Mouse (Mus musculus) stomach, embryonic 16.5 days (tissue): ENCODE data around the gene Cdh1. TPM values are rescaled to one million over a fixed set of nuclear protein-coding genes. Genes with fewer than 3 reads are reported as not detected.

Experiments
- ATAC-seq: fragments of 200-750 bp; cut with Nextera tagmentation; 2 replicates; pipeline ENCODE4 v1.8.0; 2017; ENCODE audit warnings: moderate number of reproducible peaks, moderate TSS enrichment; ENCODE audit not compliant: insufficient read depth, low FRiP score
- H3K27ac ChIP-seq: fragments of 300-500 bp; sonication (generic); 2 replicates; pipeline ENCODE4 v1.5.1; 2014; ENCODE audit warnings: low read length
- H3K27me3 ChIP-seq: fragments of 300-500 bp; sonication (generic); 2 replicates; pipeline ENCODE4 v1.6.1; 2014; ENCODE audit warnings: low read length, control low read depth, mixed read lengths; ENCODE audit not compliant: control insufficient read depth, insufficient read depth
- H3K36me3 ChIP-seq: fragments of 300-500 bp; sonication (generic); 2 replicates; pipeline ENCODE4 v1.6.1; 2014; ENCODE audit warnings: low read length; ENCODE audit not compliant: control insufficient read depth, insufficient read depth
- H3K4me1 ChIP-seq: fragments of 300-500 bp; sonication (generic); 2 replicates; pipeline ENCODE4 v1.6.1; 2014; ENCODE audit warnings: low read length, control low read depth, mixed read lengths; ENCODE audit not compliant: control insufficient read depth, insufficient read depth
- H3K4me2 ChIP-seq: fragments of 300-500 bp; sonication (generic); 2 replicates; pipeline ENCODE4 v1.6.1; 2014; ENCODE audit warnings: low read depth, low read length, mixed read lengths
- H3K4me3 ChIP-seq: fragments of 300-500 bp; sonication (generic); replicated peaks from 2 replicates; pipeline ENCODE4 v1.5.1; 2014; ENCODE audit warnings: mild to moderate bottlenecking, low read length
- H3K9ac ChIP-seq: fragments of 300-500 bp; sonication (generic); 2 replicates; pipeline ENCODE4 v1.6.1; 2014; ENCODE audit warnings: low read length
- H3K9me3 ChIP-seq: fragments of 300-500 bp; sonication (generic); replicated peaks from 2 replicates; pipeline ENCODE4 v1.6.1; 2016; ENCODE audit warnings: low read length, control low read depth; ENCODE audit not compliant: control insufficient read depth
- WGBS: fragments of 180-500 bp; shearing (Covaris S2); extraction: QIAGEN DNeasy Blood & Tissue Kit; methylation state at CpG from one replicate; pipeline ENCODE4 v1.1.7; 2014; 5-methylcytosine and 5-hydroxymethylcytosine counted together
- polyA plus RNA-seq: library from polyadenylated mRNA; unstranded; fragments of >200 nt; fragmentation: Nextera tagmentation; extraction: Ambion mirVana; gene quantifications from 2 replicates; pipeline ENCODE4 v1.2.1, GENCODE M21; 2015

Cdh1 gene
- polyA plus RNA-seq, 1 experiment from 2014 or later: 215 TPM

DNA sequence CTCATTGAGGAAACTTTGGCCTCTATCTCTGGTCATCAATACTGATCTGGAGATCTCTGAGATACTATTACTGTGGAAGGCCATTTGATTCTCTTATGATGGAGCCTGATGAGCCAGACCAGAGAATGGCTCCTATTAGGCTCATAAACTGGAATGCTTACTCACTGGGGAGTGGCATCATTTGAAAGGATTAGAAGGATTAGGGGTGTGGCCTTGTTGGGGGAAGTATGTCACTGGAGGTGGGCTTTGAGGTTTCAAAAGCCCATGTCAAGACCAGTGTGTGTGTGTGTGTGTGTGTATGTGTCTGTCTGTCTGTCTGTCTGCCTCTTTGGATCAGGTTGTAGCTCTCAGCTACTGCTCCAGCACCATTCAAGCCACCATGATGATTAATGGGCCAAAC is 20.8 kb downstream of the Cdh1 start:
- peak overlapping the region; percentile 85 for H3K27ac ChIP-seq

DNA sequence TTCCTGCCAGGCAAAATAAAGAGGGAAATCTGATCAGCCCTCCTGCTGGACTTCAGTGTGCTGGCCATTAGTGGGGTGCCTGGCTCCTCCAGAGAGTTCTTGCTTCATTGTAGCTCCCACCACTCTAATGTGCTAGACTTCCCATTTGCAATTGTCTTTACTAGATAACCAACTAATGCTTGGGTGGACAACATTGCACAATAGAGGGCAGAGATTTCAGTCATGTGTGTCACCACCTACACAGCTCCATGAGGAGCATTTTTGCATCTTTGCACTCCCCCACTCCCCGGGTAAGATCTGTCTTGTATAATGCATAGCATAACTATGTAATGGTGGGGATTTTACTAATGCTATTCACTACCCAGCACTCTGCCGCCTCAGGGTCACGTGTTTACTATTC is 21.6 kb downstream of the Cdh1 start:
- Histone ChIP-seq H3K9ac (no peak overlapping the region), H3K4me2 (no peak overlapping the region), H3K4me3 (no peak overlapping the region), H3K27ac (no peak overlapping the region), H3K4me1 (peaks cover 15% of the 10 kb centered on the region), H3K27me3 (no peaks in the 10 kb centered on the region), H3K9me3 (no peaks in the 10 kb centered on the region), H3K36me3 (no peaks in the 10 kb centered on the region)
- no peak for ATAC-seq
- WGBS: 82% methylated on average over 3 of the region's 3 CpGs

More for the DNA sequence above, 20.8 kb downstream of the Cdh1 start:
- Histone ChIP-seq H3K9ac (no peak overlapping the region), H3K4me3 (no peak overlapping the region), H3K4me1 (peaks cover 22% of the 10 kb centered on the region), H3K36me3 (no peaks in the 10 kb centered on the region), H3K9me3 (no peaks in the 10 kb centered on the region), H3K27me3 (no peaks in the 10 kb centered on the region), H3K4me2 (no peak overlapping the region)
- no peak for ATAC-seq

DNA sequence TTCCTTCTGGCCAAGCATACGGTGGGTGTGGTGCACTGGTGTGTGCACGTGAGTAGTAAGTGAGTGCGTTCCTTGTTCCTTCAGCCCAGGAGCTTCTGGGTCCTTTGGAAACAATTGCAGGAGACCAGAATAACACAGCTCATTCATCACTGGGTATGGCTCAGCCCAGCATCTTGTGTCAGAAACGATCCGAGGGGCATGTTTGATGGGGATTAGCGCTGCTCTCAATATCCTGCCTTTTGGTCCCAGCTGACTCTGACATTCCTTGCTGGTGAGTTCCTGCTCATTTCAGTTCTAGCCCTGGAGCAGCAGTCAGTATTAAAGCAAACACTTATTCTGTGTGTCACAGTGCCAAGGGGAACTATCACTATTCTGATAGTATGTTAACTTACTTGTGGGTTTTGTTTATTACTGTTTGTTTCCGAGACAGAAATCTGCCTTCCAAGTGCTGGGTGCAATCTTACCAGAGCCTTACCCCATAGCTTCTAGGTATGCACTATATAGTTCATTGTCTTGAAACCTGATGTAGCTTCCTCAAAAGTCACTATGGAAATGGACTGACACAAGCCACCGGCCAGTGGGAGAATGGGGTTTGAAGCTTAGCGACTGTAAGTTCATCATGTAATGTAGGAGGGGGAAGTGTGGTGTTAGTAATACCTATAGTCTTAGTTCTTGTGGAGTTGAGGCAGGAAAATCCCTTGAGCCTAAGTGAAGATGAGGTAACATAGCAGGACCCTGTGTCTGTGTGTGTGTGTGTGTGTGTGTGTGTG is 23.1 kb downstream of the Cdh1 start:
- H3K27ac ChIP-seq: 0 out of 2 replicates have a peak overlapping the region, but pooled peaks have one; percentile 19
- H3K4me3 ChIP-seq: no peak overlapping the region
- H3K4me1 ChIP-seq: peaks cover 16% of the 10 kb centered on the region
- no peak overlapping the region for H3K4me2 ChIP-seq
- ATAC-seq: no peak
- H3K9me3 ChIP-seq: no peaks in the 10 kb centered on the region
- no peaks in the 10 kb centered on the region for H3K36me3 ChIP-seq
- WGBS: 50% methylated on average over 9 of the region's 9 CpGs
- no peaks in the 10 kb centered on the region for H3K27me3 ChIP-seq
- H3K9ac ChIP-seq: no peak overlapping the region

DNA sequence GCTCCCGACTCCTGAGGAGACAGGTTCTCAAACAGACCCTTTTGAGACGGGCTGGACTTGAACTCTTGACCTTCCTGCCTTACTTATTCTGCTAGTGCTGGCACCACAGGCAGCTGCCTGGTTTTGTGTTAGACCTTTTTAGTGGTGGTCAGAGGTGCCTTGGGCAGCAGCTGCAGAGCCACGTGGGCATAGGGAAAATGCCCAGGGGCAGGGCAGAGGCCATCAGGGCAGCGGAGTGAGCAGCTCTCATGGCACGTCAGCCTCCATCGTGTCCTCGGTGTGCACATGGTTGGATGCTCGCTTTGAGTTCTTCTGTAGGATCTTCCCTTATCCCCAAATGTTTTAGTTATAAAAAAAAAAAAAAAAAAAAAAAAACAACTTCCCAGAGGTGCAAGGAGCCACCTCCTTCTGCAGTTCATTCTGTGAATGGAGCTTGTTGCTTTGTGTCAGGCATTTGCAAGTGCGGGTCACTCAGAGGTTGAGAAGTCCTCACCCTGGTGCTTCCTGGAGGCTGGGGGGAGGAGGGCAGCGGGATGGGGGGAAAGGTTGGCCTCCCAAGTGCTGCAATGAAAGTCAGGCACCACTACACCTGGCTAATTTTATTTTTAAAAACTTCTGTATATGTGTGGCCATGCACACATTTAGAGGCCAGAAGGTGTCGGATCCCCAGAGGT is 25.3 kb downstream of the Cdh1 start:
- Histone ChIP-seq H3K9me3 (no peaks in the 10 kb centered on the region), H3K4me1 (peaks cover 18% of the 10 kb centered on the region), H3K27ac (no peak overlapping the region), H3K36me3 (no peaks in the 10 kb centered on the region), H3K4me2 (no peak overlapping the region), H3K9ac (no peak overlapping the region), H3K4me3 (no peak overlapping the region), H3K27me3 (no peaks in the 10 kb centered on the region)
- WGBS: 79% methylated on average over 11 of the region's 11 CpGs
- no peak for ATAC-seq

DNA sequence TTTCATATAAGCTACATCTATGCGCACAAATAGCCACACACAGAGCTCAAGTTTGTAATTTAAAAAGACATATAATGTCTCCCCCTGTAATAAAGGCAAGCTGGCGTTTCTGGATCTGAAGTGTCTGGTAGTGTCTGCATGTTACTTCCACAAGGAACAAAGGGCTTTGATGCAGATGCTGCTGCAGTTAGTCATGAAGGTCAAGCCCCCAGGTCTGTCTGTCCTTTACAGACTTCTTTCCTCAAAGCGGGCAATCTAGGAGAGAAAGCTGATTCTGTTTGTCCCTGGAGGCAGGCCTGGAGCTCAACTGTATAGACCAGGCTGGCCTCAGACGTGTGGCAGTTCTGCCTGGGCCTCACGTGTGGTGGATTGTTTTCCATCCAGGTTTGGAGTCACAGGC is 26.3 kb downstream of the Cdh1 start:
- Histone ChIP-seq H3K9ac (no peak overlapping the region), H3K4me3 (no peak overlapping the region), H3K4me1 (peaks cover 18% of the 10 kb centered on the region), H3K36me3 (no peaks in the 10 kb centered on the region), H3K27me3 (no peaks in the 10 kb centered on the region), H3K9me3 (no peaks in the 10 kb centered on the region), H3K27ac (0 out of 2 replicates have a peak overlapping the region, but pooled peaks have one; percentile 11), H3K4me2 (no peak overlapping the region)
- WGBS: 62% methylated on average over 5 of the region's 5 CpGs
- ATAC-seq: no peak

DNA sequence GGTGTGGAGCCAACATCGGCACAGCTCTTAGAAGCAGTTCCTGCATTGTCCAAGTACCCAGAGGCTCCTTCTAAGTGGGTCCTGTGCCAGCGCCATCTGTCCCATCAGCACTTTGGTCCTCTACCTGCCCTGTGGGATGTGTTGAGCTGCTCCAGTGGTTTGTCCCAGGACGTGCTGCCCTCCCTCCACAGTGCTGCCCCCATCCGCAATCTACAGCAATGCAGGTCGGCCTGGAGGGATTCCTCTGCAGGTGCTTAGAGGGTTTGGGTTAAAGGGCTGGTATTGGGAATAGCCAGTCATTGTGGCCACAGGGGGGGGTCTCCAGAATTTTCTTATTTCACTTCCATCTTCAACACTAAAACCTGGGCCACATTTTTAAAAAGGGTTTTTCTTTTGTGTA is 28.8 kb downstream of the Cdh1 start:
- H3K27ac ChIP-seq: peak overlapping the region; percentile 73
- no peaks in the 10 kb centered on the region for H3K27me3 ChIP-seq
- WGBS: 59% methylated on average over 5 of the region's 5 CpGs
- H3K9me3 ChIP-seq: no peaks in the 10 kb centered on the region
- no peaks in the 10 kb centered on the region for H3K36me3 ChIP-seq
- H3K4me3 ChIP-seq: no peak overlapping the region
- H3K9ac ChIP-seq: no peak overlapping the region
- ATAC-seq: no peak
- H3K4me2 ChIP-seq: no peak overlapping the region
- H3K4me1 ChIP-seq: peaks cover 26% of the 10 kb centered on the region

DNA sequence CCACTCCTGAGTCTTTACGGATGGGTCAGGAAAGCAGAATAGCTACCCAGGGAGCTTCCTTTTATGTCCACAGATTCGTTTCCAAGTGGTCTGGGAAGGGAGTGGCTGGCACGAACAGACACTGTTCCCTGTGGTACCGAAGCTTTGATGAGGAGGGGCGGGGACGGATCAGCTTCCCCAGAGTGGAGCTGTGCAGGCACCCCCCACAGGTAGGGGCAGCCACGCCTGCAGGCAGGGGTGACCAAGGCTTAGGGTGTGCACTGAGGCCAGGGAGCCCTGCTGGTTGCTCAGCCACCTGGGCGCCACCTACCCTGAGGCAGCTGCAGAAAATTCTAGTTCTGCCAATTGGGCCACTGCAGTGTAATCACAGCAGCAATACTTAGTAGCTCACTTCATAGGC is 29.5 kb downstream of the Cdh1 start:
- Histone ChIP-seq H3K4me3 (no peak overlapping the region), H3K27me3 (no peaks in the 10 kb centered on the region), H3K9me3 (no peaks in the 10 kb centered on the region), H3K27ac (peak overlapping the region; percentile 73), H3K9ac (no peak overlapping the region), H3K4me1 (peaks cover 31% of the 10 kb centered on the region), H3K36me3 (no peaks in the 10 kb centered on the region), H3K4me2 (no peak overlapping the region)
- 30% methylated on average over 8 of the region's 8 CpGs for WGBS
- ATAC-seq: peak; percentile 67

DNA sequence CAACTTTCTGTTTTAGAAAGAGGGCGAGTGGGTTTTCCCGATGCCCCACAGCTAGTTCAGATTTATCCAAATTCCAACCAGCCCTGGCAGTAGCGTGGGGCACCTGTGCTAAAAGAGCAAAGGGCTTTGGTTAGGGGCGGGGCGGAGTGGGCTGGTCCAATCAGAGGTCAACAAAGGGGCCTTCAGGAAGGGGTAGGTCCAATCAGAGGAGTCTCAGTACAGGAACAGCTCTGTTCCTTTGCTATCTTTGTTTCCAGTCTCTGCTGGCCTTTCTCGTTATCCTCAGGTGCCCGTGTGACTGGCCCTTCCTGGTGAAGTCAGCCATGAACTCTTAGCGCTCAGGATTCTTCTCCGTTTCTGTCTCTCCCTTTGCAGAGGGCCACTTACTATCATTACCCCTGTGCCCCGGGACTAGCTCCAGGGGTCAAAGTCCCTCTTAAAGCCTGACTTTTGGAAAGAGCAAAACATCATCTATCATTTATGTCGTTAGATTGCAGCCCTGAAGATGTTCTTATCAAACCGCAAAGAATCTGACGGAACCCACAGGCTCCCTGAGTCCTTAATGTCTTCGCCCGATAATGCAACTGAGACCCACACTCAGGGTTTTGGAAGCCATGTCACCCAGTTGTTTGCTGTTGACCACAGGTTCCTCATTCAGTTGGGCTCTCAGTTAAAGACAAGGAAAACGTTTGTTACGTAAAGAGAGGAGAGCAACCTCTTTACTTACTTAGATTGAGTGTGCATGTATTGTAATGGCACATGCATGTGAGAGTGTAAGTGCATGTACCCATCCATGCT is 30.4 kb downstream of the Cdh1 start:
- peak overlapping the region; percentile 54 for H3K27ac ChIP-seq
- peaks cover 31% of the 10 kb centered on the region for H3K4me1 ChIP-seq
- no peak overlapping the region for H3K4me2 ChIP-seq
- H3K9ac ChIP-seq: no peak overlapping the region
- no peaks in the 10 kb centered on the region for H3K36me3 ChIP-seq
- 53% methylated on average over 17 of the region's 17 CpGs for WGBS
- no peaks in the 10 kb centered on the region for H3K27me3 ChIP-seq
- H3K9me3 ChIP-seq: no peaks in the 10 kb centered on the region
- no peak overlapping the region for H3K4me3 ChIP-seq
- ATAC-seq: peak; percentile 68; the same call in 1 of the 2 replicates

DNA sequence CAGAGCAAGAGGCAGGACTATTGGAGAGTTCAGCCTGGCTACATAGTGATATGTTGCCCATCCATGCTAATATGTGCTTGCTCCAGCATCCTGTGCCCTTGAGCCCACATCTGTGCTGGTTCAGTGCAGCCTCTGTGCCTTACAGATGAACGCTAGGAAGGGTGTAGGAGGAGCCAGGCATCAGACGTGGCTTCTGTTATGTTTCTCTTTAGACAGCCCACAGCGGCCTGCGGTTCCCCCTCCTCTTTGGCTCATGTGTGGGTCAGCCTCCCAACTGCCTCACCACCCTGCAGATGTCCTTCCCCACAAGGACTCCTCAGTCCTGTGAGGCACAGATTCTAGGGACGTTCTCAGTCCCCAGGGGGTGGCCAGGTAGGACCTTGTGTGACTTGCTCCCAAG is 32.1 kb downstream of the Cdh1 start:
- H3K4me1 ChIP-seq: peaks cover 41% of the 10 kb centered on the region
- H3K27me3 ChIP-seq: no peaks in the 10 kb centered on the region
- 5% methylated on average over 5 of the region's 5 CpGs for WGBS
- H3K36me3 ChIP-seq: no peaks in the 10 kb centered on the region
- H3K4me3 ChIP-seq: no peak overlapping the region
- H3K9ac ChIP-seq: 0 out of 2 replicates have a peak overlapping the region, but pooled peaks have one; percentile 22
- no peak overlapping the region for H3K27ac ChIP-seq
- H3K4me2 ChIP-seq: no peak overlapping the region
- no peaks in the 10 kb centered on the region for H3K9me3 ChIP-seq
- peak; percentile 26 for ATAC-seq
